Mouse (Mus musculus) embryo, embryonic 9.5 days (tissue): ENCODE results near the gene Mtrr.

Experiments
- DNase-seq: peaks from one replicate; pipeline ENCODE4 v3.0.0-alpha.2; 2017; ENCODE audit errors: extremely low spot score

Mtrr gene

DNA sequence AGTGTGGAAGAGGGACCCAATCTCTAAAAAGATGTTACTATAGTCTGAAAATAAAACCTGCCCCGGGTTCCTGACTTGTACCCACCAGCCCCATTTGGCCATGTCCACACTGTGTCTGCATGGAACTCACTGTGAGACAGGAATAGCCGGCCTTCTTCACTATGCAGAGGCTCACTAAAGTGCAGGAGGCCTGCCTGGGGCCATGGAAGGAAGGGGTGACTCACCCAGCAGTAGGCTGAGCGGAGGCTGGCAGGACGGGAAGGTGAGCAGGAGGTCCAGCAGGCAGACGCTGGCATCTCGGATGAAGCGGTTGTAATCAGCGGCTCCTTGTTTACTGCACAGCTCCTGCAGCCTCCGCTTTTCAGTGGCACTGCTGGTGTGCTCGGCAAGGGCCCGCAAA is 13.4 kb downstream of the Mtrr start:
- no peak for DNase-seq

DNA sequence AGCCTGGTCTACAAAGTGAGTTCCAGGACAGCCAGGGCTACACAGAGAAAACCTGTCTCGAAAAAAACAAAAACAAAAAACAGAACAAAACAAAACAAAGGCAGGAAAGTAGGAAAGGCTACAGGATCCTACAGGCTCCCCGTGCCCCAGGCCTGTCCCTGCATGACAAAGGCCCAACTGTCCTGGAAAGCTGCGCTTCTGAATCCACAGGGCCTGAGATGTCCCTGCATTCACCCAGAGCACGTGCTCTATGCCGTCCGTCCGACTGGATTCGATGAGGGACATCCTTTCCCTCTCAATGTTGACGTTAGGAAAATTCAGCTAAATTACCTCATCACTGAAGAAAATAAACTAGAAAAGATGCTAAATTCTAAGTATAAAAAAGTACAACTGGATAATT is 13.8 kb downstream of the Mtrr start:
- DNase-seq: no peak

- peak; percentile 17 for DNase-seq
These were observed 28.6 kb downstream of the Mtrr start for GRCm38 (mm10) chr13:68553391-68553790.
